Mouse (Mus musculus) hindbrain, embryonic 10.5 days (tissue): ENCODE data around the gene Sipa1l2. TPM values are rescaled to one million over a fixed set of nuclear protein-coding genes. Genes with fewer than 3 reads are reported as not detected.
A peak's percentile ranks its signal among the peaks of the same experiment; 100 is the strongest.

ENCODE experiments used
- DNase-seq: peaks from one replicate; pipeline ENCODE4 v3.0.0-alpha.2; 2017; ENCODE audit warnings: low spot score
- H3K27ac ChIP-seq: fragments of 300-500 bp; sonication (generic); 2 replicates; pipeline ENCODE4 v1.5.1; 2016; ENCODE audit warnings: mild to moderate bottlenecking, moderate library complexity
- H3K27me3 ChIP-seq: fragments of 300-500 bp; sonication (generic); 2 replicates; pipeline ENCODE4 v1.6.1; 2016; ENCODE audit warnings: mild to moderate bottlenecking; ENCODE audit not compliant: poor library complexity, insufficient read depth, severe bottlenecking
- H3K36me3 ChIP-seq: fragments of 300-500 bp; sonication (generic); 2 replicates; pipeline ENCODE4 v1.6.1; 2016; ENCODE audit warnings: mild to moderate bottlenecking, moderate library complexity
- H3K4me1 ChIP-seq: fragments of 300-500 bp; sonication (generic); replicated peaks from 2 replicates; pipeline ENCODE4 v1.6.1; 2016; ENCODE audit warnings: mild to moderate bottlenecking
- H3K4me3 ChIP-seq: fragments of 300-500 bp; sonication (generic); 2 replicates; pipeline ENCODE4 v1.5.1; 2016; ENCODE audit warnings: mild to moderate bottlenecking, moderate library complexity
- H3K9me3 ChIP-seq: fragments of 300-500 bp; sonication (generic); 2 replicates; pipeline ENCODE4 v1.6.1; 2016; ENCODE audit warnings: mild to moderate bottlenecking, moderate library complexity
- WGBS: fragments of 180-500 bp; shearing (Covaris S2); methylation state at CpG from one replicate; pipeline ENCODE4 v1.1.7; 2016; 5-methylcytosine and 5-hydroxymethylcytosine counted together
- polyA plus RNA-seq: library from polyadenylated mRNA; unstranded; fragments of >200 nt; fragmentation: Nextera tagmentation; extraction: Ambion mirVana; gene quantifications from 2 replicates; pipeline ENCODE4 v1.2.1, GENCODE M21; 2016

Gene Sipa1l2
- polyA plus RNA-seq, 1 experiment from 2014 or later = 20.1 TPM

DNA sequence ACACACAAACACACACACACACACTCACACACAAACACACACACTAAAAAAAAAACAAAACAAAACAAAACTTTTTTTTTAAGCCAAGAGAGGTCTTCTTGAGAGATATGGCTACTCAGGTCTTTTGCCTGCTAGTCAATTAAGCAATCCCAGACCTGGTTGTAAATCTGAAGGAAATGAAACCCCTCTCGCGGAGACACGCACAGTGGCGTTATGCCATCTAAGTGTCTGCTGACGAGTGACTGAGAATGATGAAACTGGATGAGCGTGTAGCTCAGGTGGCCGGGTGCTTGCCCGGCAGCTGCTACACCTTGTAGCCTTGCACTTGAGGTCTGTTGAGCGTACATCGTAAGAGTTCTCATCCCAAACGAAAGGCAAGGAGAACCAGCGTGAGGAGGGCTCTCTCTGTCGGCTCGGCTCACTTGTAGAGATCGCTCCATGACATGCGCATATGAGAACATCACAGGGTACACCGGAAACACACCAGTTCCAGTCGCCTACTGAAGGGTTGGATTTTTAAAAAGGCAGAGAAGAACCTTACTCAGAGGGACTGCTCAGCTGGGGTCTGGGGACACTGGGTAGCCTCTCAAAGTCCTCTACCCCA is 34.7 kb upstream of the Sipa1l2 start:
- no peaks in the 10 kb centered on the region for H3K9me3 ChIP-seq
- H3K4me3 ChIP-seq = no peak overlapping the region
- H3K27ac ChIP-seq = 0 out of 2 replicates have a peak overlapping the region, but pooled peaks have one; percentile 29
- no peak for DNase-seq
- no peaks in the 10 kb centered on the region for H3K27me3 ChIP-seq
- H3K4me1 ChIP-seq = 0 out of 2 replicates have a peak, but pooled peaks cover 6% of the 10 kb centered on the region
- WGBS = 91% methylated on average over 18 of the region's 18 CpGs
- H3K36me3 ChIP-seq = no peaks in the 10 kb centered on the region

DNA sequence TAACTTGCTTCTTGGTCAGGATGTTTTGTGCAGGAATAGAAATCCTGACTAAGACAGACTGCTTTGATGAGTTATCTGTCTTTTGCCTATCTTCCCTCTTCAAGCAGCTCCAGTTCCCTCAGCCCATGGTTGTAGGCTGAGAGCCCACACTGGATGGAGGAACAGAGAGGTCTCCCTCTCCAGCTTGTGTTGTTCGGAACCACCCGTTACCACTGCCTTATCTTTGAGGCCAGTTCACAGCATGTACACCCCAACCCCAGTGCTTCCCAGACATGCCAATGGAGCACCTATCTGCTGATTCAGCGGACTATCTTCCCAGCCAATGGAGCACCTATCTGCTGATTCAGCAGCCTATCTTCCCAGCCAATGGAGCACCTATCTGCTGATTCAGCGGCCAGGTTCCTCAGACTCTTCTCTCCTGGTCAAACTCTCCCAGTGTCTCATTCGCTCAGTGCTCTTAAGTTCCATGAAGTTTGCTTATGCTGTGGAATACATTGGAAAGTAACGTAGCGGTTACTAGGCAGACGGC is 33.8 kb upstream of the Sipa1l2 start:
- Histone ChIP-seq H3K9me3 (no peaks in the 10 kb centered on the region), H3K4me1 (0 out of 2 replicates have a peak, but pooled peaks cover 6% of the 10 kb centered on the region), H3K4me3 (no peak overlapping the region), H3K36me3 (no peaks in the 10 kb centered on the region), H3K27me3 (no peaks in the 10 kb centered on the region), H3K27ac (no peak overlapping the region)
- no peak for DNase-seq
- 88% methylated on average over 8 of the region's 8 CpGs for WGBS

DNA sequence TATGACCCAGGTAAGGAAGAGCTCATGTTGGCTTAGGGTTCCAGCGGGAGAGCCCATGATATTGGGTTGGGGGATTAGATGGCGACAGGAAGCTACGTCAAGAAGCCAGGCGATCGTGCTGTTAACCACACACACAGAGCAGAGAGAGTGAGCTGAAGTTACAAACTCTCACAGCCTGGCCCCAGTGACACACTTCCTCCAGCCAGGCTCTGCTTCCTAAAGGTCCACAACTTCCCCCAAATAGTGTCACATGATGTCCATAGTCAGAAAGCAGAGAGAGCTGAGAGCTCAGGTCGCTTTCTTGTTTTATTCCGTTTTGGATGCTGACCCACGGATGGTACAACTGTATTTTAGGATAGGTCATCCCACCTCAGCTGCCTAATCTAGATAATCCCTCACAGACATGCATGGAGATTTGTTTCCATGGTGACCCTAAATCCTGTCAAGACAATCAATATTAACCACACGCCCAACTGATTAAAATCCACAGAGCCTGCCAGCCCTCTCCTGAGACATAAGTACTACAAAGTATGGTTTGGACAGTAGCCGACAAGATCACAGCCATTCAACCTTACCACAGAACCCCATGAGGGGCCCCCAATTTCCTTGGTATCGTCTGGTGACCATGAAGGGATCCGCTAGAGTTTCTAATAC is 30.6 kb upstream of the Sipa1l2 start:
- WGBS = 90% methylated on average over 12 of the region's 12 CpGs
- Histone ChIP-seq H3K27ac (no peak overlapping the region), H3K9me3 (no peaks in the 10 kb centered on the region), H3K4me1 (0 out of 2 replicates have a peak, but pooled peaks cover 6% of the 10 kb centered on the region), H3K27me3 (no peaks in the 10 kb centered on the region), H3K36me3 (no peaks in the 10 kb centered on the region), H3K4me3 (no peak overlapping the region)
- DNase-seq = no peak

DNA sequence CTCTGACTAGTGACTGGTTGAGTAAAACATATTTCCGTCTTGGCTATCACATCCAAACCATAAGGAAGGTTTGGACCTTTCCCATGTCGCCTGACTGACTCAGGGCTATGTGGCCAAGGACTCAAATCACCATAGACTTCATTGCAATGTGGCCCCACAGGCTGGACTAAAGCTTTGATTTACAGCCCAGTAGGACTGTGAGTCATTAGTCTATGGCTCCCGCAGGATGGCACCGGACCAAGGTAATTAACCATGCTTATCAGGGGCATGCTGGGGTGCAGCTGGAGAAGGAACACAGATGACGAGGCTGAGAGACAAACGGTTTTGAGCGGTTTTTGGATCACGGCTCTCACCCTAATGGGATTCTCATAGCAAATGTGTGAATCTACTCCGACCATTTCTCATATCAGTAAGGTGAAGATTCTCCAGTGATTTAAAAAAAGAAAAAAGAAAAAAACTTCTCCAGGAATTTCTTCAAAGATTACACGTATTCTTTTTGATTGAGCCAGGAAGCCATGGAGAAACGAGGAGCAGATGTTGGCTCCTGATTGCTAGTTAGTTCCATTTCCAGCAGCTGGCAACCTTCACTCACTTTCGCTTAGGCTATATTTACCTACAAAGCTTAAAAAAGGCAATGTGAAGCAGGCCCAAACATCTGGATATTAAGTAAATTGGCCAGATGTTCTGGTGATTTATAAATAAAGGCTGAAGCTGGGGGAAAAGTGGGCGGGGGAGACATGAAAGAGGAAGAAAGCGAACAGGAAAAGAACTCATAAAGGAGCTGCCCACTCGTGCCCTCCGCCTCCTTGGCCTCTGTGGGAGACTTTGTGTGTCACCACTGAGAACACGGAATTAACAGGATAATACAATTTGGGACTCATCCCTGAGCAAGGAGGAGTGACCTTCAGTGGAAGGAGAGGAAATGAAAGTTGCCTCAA is 26.2 kb upstream of the Sipa1l2 start:
- Histone ChIP-seq H3K27ac (no peak overlapping the region), H3K27me3 (no peaks in the 10 kb centered on the region), H3K9me3 (no peaks in the 10 kb centered on the region), H3K4me1 (peaks cover 18% of the 10 kb centered on the region), H3K4me3 (no peak overlapping the region), H3K36me3 (no peaks in the 10 kb centered on the region)
- WGBS = 73% methylated on average over 17 of the region's 17 CpGs
- no peak for DNase-seq

DNA sequence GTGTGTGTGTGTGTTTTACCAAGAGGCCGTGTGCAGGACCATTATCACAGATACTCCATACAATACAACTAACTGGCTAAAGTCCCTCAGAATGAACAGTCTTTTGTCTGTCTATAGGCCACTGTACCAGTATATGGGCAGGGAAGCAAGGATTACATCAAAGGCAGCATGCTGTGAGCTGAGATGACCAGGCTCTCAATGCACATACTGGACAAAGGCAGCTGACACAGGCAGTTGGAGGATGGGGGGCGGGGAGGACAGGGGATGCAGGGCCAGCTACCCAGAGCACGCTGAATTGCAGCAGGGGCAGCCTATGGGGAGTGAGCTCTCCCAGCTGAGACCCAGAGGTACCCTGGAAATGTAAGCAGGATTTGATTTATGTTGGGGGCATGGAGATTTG is 20.8 kb upstream of the Sipa1l2 start:
- Histone ChIP-seq H3K4me3 (no peak overlapping the region), H3K4me1 (peaks cover 27% of the 10 kb centered on the region), H3K27ac (peak overlapping the region; percentile 80), H3K27me3 (no peaks in the 10 kb centered on the region), H3K36me3 (no peaks in the 10 kb centered on the region), H3K9me3 (no peaks in the 10 kb centered on the region)
- 29% methylated on average over 3 of the region's 3 CpGs for WGBS
- DNase-seq = peak; percentile 60

DNA sequence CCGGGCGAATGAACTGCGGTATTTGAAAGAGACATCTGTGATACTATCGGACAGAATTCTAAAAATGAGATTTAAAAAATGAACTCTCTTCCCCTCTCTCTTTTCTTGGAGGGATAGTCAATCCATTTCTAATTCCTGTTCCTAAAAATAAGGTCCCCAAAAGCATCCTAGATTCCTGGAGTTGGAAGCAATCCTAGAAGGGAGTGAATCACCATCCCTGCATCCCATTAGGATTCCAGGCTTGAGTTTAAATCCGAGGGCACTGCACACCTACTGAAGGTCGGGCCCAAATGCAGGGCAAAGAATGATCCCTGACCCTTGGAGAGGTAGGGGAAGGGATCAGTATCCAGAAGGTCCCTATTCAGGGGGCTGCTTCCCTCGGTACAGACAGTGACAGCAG is 17.0 kb upstream of the Sipa1l2 start:
- Histone ChIP-seq H3K4me3 (no peak overlapping the region), H3K27me3 (no peaks in the 10 kb centered on the region), H3K9me3 (no peaks in the 10 kb centered on the region), H3K36me3 (no peaks in the 10 kb centered on the region), H3K27ac (no peak overlapping the region), H3K4me1 (peaks cover 22% of the 10 kb centered on the region)
- DNase-seq = no peak
- WGBS = 80% methylated on average over 7 of the region's 7 CpGs

DNA sequence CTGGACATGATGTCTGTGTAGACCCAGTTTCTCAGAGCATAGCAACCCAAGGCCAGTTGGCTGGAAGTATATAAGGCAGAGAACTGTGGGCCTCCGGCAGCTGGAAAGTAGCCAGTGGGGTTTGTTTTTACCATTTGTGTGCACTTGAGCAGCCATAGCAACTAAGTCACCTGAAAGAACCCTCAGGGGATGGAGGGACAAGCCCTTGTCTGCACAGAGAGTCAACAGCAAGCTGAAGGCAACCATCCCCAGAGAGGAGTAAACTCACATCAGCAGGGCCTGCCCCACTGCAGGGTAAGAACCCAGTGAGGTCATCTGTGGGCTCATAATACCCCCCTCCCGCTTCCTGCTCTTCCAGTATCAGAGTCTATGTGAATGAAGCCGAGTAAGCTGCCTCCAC is 14.7 kb upstream of the Sipa1l2 start:
- H3K9me3 ChIP-seq = no peaks in the 10 kb centered on the region
- H3K27ac ChIP-seq = no peak overlapping the region
- WGBS = 78% methylated on average over 3 of the region's 3 CpGs
- no peak overlapping the region for H3K4me3 ChIP-seq
- DNase-seq = no peak
- no peaks in the 10 kb centered on the region for H3K27me3 ChIP-seq
- no peaks in the 10 kb centered on the region for H3K36me3 ChIP-seq
- H3K4me1 ChIP-seq = peaks cover 3% of the 10 kb centered on the region; the same call in 1 of the 2 replicates

DNA sequence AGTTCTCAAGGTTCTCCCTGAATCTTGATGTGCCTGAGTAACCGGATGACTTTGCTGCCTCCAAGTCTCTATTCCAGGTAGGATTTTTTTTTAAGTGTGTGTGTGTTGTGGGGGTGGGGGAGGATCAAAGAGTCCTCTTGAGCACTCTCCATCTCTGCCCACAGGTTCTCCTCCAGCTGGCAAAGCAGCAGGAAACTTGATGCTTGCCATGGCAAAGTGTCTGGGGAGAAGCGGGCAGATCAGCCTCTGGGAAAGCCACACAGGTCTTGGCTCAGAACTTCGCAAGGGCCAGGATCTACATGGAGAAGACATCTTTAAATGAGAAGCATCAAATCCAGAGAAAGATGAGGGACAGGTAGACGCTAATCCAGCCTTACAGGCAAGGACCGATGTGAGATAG is 10.8 kb upstream of the Sipa1l2 start:
- WGBS = 90% methylated on average over 5 of the region's 5 CpGs
- H3K9me3 ChIP-seq = no peaks in the 10 kb centered on the region
- H3K4me3 ChIP-seq = no peak overlapping the region
- no peak overlapping the region for H3K27ac ChIP-seq
- H3K27me3 ChIP-seq = 0 out of 2 replicates have a peak, but pooled peaks cover under 1% of the 10 kb centered on the region
- no peaks in the 10 kb centered on the region for H3K36me3 ChIP-seq
- no peaks in the 10 kb centered on the region for H3K4me1 ChIP-seq
- DNase-seq = no peak

DNA sequence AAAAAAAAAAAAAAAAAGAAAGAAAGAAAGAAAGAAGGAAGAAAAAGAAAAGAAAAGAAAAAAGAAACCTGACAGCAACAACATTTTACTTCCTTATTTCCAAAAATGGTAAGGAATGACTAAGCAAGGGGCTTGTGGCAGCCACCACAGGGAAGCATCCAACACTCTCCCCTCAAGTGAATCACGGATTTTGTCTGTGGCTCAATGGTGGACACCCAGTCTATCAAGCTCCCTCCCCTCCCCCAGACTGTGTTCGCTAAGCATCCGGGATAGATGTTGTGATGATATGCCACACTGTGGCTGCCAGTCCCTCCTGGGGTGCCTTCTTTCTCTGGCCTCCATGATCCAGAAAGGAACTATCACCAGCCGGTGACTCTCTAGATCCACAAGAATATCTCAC is 6.5 kb upstream of the Sipa1l2 start:
- Histone ChIP-seq H3K4me1 (no peaks in the 10 kb centered on the region), H3K27me3 (peaks cover 15% of the 10 kb centered on the region), H3K27ac (no peak overlapping the region), H3K9me3 (no peaks in the 10 kb centered on the region), H3K36me3 (no peaks in the 10 kb centered on the region), H3K4me3 (no peak overlapping the region)
- no peak for DNase-seq
- WGBS = 82% methylated on average over 4 of the region's 4 CpGs

DNA sequence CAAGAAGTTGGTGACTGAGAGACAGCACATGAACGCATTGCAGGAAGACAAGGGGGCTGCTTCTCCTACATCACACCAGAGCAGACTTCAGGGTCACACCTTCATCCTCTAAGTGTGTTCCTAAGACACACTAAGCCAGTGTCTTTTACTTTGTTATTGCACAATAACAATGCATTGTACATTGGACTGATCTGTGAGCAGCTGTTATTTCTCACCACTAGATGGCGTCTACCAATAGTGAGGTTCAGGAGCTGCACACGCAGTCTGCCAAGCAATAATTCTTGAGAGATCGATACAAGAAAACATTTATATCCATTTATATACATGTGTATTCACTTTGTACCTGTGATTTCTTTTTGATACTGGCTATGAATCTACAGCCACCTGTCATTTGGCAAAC is 4.7 kb upstream of the Sipa1l2 start:
- Histone ChIP-seq H3K4me1 (peaks cover 8% of the 10 kb centered on the region), H3K4me3 (no peak overlapping the region), H3K27ac (no peak overlapping the region), H3K36me3 (no peaks in the 10 kb centered on the region), H3K9me3 (no peaks in the 10 kb centered on the region), H3K27me3 (peaks cover 24% of the 10 kb centered on the region)
- peak; percentile 23 for DNase-seq
- 35% methylated on average over 4 of the region's 4 CpGs for WGBS

DNA sequence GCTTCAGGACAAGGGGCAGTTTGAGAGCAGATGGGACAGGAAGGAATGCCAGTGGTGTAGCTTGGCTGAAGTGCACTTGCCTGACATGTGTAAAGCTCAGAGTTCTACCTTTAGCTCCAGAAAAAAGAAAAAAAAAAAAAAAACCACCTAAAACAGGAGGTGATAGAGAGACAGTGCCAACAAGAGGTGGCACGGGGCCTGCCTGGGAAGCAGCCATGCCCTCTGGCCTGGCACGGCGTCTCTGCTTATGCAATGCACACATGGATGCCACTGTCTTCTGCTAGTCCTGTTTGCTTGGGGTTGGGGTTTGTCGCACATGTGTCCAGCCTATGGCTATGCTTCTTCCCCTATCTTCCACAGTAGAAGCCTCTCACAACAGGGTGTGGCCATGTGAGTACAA is 2.6 kb upstream of the Sipa1l2 start:
- Histone ChIP-seq H3K4me1 (peaks cover 22% of the 10 kb centered on the region), H3K27me3 (peaks cover 24% of the 10 kb centered on the region), H3K9me3 (no peaks in the 10 kb centered on the region), H3K4me3 (no peak overlapping the region), H3K36me3 (no peaks in the 10 kb centered on the region), H3K27ac (no peak overlapping the region)
- no peak for DNase-seq
- 92% methylated on average over 4 of the region's 4 CpGs for whole genome bisulfite sequencing

DNA sequence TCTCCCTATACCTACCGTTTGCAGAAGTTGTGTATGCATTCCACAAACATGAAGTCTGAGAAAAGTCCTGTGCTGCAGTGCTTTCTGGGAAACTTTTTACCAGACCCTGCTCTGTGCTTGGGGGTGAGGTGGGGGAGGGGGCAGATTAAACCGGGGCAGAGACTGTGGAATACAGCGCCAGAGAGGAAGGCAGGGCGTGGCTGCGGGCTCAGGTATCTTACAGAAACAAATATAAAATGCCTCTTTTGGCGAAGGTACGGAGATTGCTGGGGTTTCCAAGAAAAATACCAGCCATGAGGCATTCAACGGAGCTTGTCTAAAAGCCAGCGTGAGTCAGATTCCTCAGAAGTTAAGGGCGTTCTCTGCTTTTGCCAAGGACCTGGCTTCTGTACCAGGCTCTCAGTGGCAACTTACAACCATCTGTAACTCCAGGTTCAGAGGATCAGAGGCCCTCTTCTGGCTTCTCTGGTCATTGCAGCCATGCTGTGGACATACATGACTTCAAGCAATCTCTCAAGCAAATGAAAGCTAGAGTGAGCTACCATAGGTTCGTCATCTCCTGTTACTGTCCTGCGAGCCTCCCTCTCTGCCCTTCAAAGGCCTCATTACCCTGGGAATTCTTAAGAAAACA is 1.3 kb upstream of the Sipa1l2 start:
- DNase-seq = peak; percentile 33
- 68% methylated on average over 12 of the region's 12 CpGs for WGBS

More for the DNA sequence above, 1.3 kb upstream of the Sipa1l2 start:
- no peak overlapping the region for H3K27ac ChIP-seq
- peak overlapping the region; percentile 85; the same call in 1 of the 2 replicates for H3K4me3 ChIP-seq
- H3K9me3 ChIP-seq = no peaks in the 10 kb centered on the region
- peaks cover 34% of the 10 kb centered on the region for H3K4me1 ChIP-seq
- H3K36me3 ChIP-seq = no peaks in the 10 kb centered on the region
- H3K27me3 ChIP-seq = peaks cover 24% of the 10 kb centered on the region
